Mouse (Mus musculus) gastrocnemius, postnatal 14 days (tissue): Measurements from ENCODE around the gene Ephb2. TPM values are rescaled to one million over a fixed set of nuclear protein-coding genes. Genes with fewer than 3 reads are reported as not detected.

Source experiments
- DNase-seq: peaks from one replicate; pipeline ENCODE4 v3.0.0; 2021; ENCODE audit warnings: mixed read lengths
- intact Hi-C: fragments of 180-260 bp; cut with DNase I; formaldehyde crosslinking; loops from one replicate; pipeline ENCODE4 v1.15.1; 2025; ENCODE audit warnings: low total_unique reads
- total RNA-seq, 2 experiments: library from RNA; stranded (reverse); gene quantifications; 2 replicates each; pipeline ENCODE4 v1.2.3; 2021

Ephb2 gene
- total RNA-seq, 2 experiments from 2014 or later, result 1.2 to 4.2 TPM

GRCm38 (mm10) chr4:136716561-136716972, 119.2 kb downstream of the Ephb2 start:
- DNase-seq, result no peak
- intact Hi-C loops, result no loop called here

GRCm38 (mm10) chr4:136714530-136714929, 121.3 kb downstream of the Ephb2 start:
- no peak for DNase-seq
- intact Hi-C loops, result no loop called here

GRCm38 (mm10) chr4:136713889-136714288, 121.9 kb downstream of the Ephb2 start:
- intact Hi-C loops, result no loop called here
- no peak for DNase-seq

- DNase-seq, result no peak
- intact Hi-C loops, result no loop called here
Measured at GRCm38 (mm10) chr4:136713431-136713830, 122.4 kb downstream of the Ephb2 start.

GRCm38 (mm10) chr4:136711985-136712768, 123.6 kb downstream of the Ephb2 start:
- intact Hi-C loops, result no loop called here
- DNase-seq, result no peak

GRCm38 (mm10) chr4:136710345-136710744, 125.4 kb downstream of the Ephb2 start:
- DNase-seq, result no peak
- intact Hi-C loops, result no loop called here

GRCm38 (mm10) chr4:136708956-136709355, 126.8 kb downstream of the Ephb2 start:
- intact Hi-C loops, result no loop called here
- no peak for DNase-seq

GRCm38 (mm10) chr4:136706696-136707095, 129.1 kb downstream of the Ephb2 start:
- intact Hi-C loops, result no loop called here
- no peak for DNase-seq

GRCm38 (mm10) chr4:136705091-136705490, 130.7 kb downstream of the Ephb2 start:
- DNase-seq, result no peak
- intact Hi-C loops, result no loop called here

GRCm38 (mm10) chr4:136704551-136704950, 131.2 kb downstream of the Ephb2 start:
- intact Hi-C loops, result no loop called here
- no peak for DNase-seq

GRCm38 (mm10) chr4:136703351-136703750, 132.4 kb downstream of the Ephb2 start:
- intact Hi-C loops, result no loop called here
- DNase-seq, result no peak

- intact Hi-C loops, result no loop called here
- no peak for DNase-seq
Measured at GRCm38 (mm10) chr4:136702456-136702855, 133.3 kb downstream of the Ephb2 start.

GRCm38 (mm10) chr4:136701236-136701635, 134.6 kb downstream of the Ephb2 start:
- intact Hi-C loops, result no loop called here
- DNase-seq, result no peak

- intact Hi-C loops, result loop anchor here (5.0 kb wide), 1 partner anchor 143 kb away; no protein-coding TSS in a partner anchor
- DNase-seq, result no peak
Measured at GRCm38 (mm10) chr4:136699084-136699450, 136.7 kb downstream of the Ephb2 start.

GRCm38 (mm10) chr4:136698404-136699083, 137.2 kb downstream of the Ephb2 start:
- intact Hi-C loops, result loop anchor here (5.0 kb wide), 1 partner anchor 144 kb away; no protein-coding TSS in a partner anchor
- no peak for DNase-seq

- intact Hi-C loops, result loop anchor here (5.0 kb wide), 1 partner anchor 145 kb away; no protein-coding TSS in a partner anchor
- no peak for DNase-seq
Measured at GRCm38 (mm10) chr4:136697325-136697724, 138.5 kb downstream of the Ephb2 start.

- intact Hi-C loops, result loop anchor here (5.0 kb wide), 1 partner anchor 146 kb away; no protein-coding TSS in a partner anchor
- peak; percentile 44 for DNase-seq
Measured at GRCm38 (mm10) chr4:136696381-136696925, 139.3 kb downstream of the Ephb2 start.

GRCm38 (mm10) chr4:136695696-136696095, 140.1 kb downstream of the Ephb2 start:
- no peak for DNase-seq
- intact Hi-C loops, result loop anchor here (5.0 kb wide), 1 partner anchor 147 kb away; no protein-coding TSS in a partner anchor

- intact Hi-C loops, result no loop called here
- peak; percentile 35 for DNase-seq
Measured at GRCm38 (mm10) chr4:136690034-136690433, 145.8 kb downstream of the Ephb2 start.

GRCm38 (mm10) chr4:136688113-136688512, 147.7 kb downstream of the Ephb2 start:
- intact Hi-C loops, result no loop called here
- no peak for DNase-seq
